Mouse (Mus musculus) limb, embryonic 12.5 days (tissue): ENCODE data around the gene Ddx49. TPM values are rescaled to one million over a fixed set of nuclear protein-coding genes. Genes with fewer than 3 reads are reported as not detected.

Experiments
- ATAC-seq: fragments of 200-750 bp; cut with Nextera tagmentation; 2 replicates; pipeline ENCODE4 v1.8.0; 2017; ENCODE audit warnings: low read depth, moderate TSS enrichment; ENCODE audit not compliant: insufficient number of reproducible peaks, insufficient read depth, low FRiP score, low TSS enrichment
- H3K27ac ChIP-seq: fragments of 300-500 bp; sonication (generic); 2 replicates; pipeline ENCODE4 v1.5.1; 2016; ENCODE audit warnings: mild to moderate bottlenecking, moderate library complexity
- H3K27me3 ChIP-seq: fragments of 300-500 bp; sonication (generic); 2 replicates; pipeline ENCODE4 v1.6.1; 2016; ENCODE audit warnings: mild to moderate bottlenecking, moderate library complexity
- H3K36me3 ChIP-seq: fragments of 300-500 bp; sonication (generic); 2 replicates; pipeline ENCODE4 v1.6.1; 2016; ENCODE audit warnings: mild to moderate bottlenecking, moderate library complexity
- H3K4me1 ChIP-seq: fragments of 300-500 bp; sonication (generic); replicated peaks from 2 replicates; pipeline ENCODE4 v1.6.1; 2016
- H3K4me2 ChIP-seq: fragments of 300-500 bp; sonication (generic); 2 replicates; pipeline ENCODE4 v1.6.1; 2016; ENCODE audit warnings: mild to moderate bottlenecking, moderate library complexity
- H3K4me3 ChIP-seq: fragments of 300-500 bp; sonication (generic); replicated peaks from 2 replicates; pipeline ENCODE4 v1.5.1; 2016; ENCODE audit warnings: mild to moderate bottlenecking
- H3K9ac ChIP-seq: fragments of 300-500 bp; sonication (generic); replicated peaks from 2 replicates; pipeline ENCODE4 v1.6.1; 2016; ENCODE audit warnings: mild to moderate bottlenecking, moderate library complexity
- H3K9me3 ChIP-seq: fragments of 300-500 bp; sonication (generic); 2 replicates; pipeline ENCODE4 v1.6.1; 2016; ENCODE audit warnings: mild to moderate bottlenecking, moderate library complexity
- WGBS: fragments of 180-500 bp; shearing (Covaris S2); methylation state at CpG from one replicate; pipeline ENCODE4 v1.1.7; 2016; 5-methylcytosine and 5-hydroxymethylcytosine counted together
- polyA plus RNA-seq: library from polyadenylated mRNA; unstranded; fragments of >200 nt; fragmentation: Nextera tagmentation; extraction: Ambion mirVana; gene quantifications from 2 replicates; pipeline ENCODE4 v1.2.1, GENCODE M21; 2016

Ddx49 gene
- polyA plus RNA-seq, 1 experiment from 2014 or later = 52.0 TPM

GRCm38 (mm10) chr8:70283136-70284077 lies 18.9 kb downstream of the Ddx49 start:
- peaks cover 12% of the 10 kb centered on the region for H3K9me3 ChIP-seq
- peak; percentile 73 for ATAC-seq
- peak overlapping the region; percentile 88 for H3K27ac ChIP-seq
- peak overlapping the region; percentile 81 for H3K4me2 ChIP-seq
- peaks cover 20% of the 10 kb centered on the region for H3K4me1 ChIP-seq
- peaks cover 40% of the 10 kb centered on the region for H3K36me3 ChIP-seq
- H3K4me3 ChIP-seq = peak overlapping the region; percentile 92
- 2% methylated on average over 55 of the region's 55 CpGs for WGBS
- H3K27me3 ChIP-seq = no peaks in the 10 kb centered on the region
- peak overlapping the region; percentile 95 for H3K9ac ChIP-seq

- Histone ChIP-seq H3K4me3 (peak within 1 kb of the TSS; percentile 92), H3K36me3 (peaks cover 33% of the 10 kb centered on the region), H3K27me3 (no peaks in the 10 kb centered on the region), H3K9me3 (peaks cover 12% of the 10 kb centered on the region), H3K4me1 (peaks cover 20% of the 10 kb centered on the region), H3K9ac (peak within 1 kb of the TSS; percentile 95), H3K4me2 (peak within 1 kb of the TSS; percentile 81), H3K27ac (peak within 1 kb of the TSS; percentile 88)
- ATAC-seq = peak; percentile 84
- under 1% methylated on average over 36 of the region's 36 CpGs for WGBS
Observed at GRCm38 (mm10) chr8:70282603-70283135, 19.6 kb downstream of the Ddx49 start, which contains the start of gene Homer3. Gene Homer3 (plus strand): TSS chr8:70282827.

- H3K4me2 ChIP-seq = no peak overlapping the region
- H3K4me3 ChIP-seq = no peak overlapping the region
- no peak for ATAC-seq
- no peak overlapping the region for H3K27ac ChIP-seq
- 0 out of 2 replicates have a peak, but pooled peaks cover 1% of the 10 kb centered on the region for H3K9me3 ChIP-seq
- H3K36me3 ChIP-seq = peaks cover 16% of the 10 kb centered on the region
- peaks cover 20% of the 10 kb centered on the region for H3K4me1 ChIP-seq
- H3K27me3 ChIP-seq = no peaks in the 10 kb centered on the region
- WGBS = 45% methylated on average over 3 of the region's 3 CpGs
- H3K9ac ChIP-seq = no peak overlapping the region
Observed at GRCm38 (mm10) chr8:70281001-70281400, 21.3 kb downstream of the Ddx49 start.

GRCm38 (mm10) chr8:70279266-70279665 lies 23.0 kb downstream of the Ddx49 start:
- H3K4me1 ChIP-seq = peaks cover 13% of the 10 kb centered on the region
- no peak for ATAC-seq
- 51% methylated on average over 8 of the region's 8 CpGs for WGBS

GRCm38 (mm10) chr8:70278175-70278574 lies 24.1 kb downstream of the Ddx49 start:
- Histone ChIP-seq H3K27ac (no peak overlapping the region), H3K27me3 (no peaks in the 10 kb centered on the region), H3K36me3 (no peaks in the 10 kb centered on the region), H3K4me2 (no peak overlapping the region), H3K4me3 (no peak overlapping the region), H3K9me3 (no peaks in the 10 kb centered on the region), H3K4me1 (peaks cover 8% of the 10 kb centered on the region), H3K9ac (no peak overlapping the region; the same call in 1 of the 2 replicates)
- no peak for ATAC-seq
- 60% methylated on average over 15 of the region's 15 CpGs for WGBS

More at GRCm38 (mm10) chr8:70279266-70279665, 23.0 kb downstream of the Ddx49 start:
- no peaks in the 10 kb centered on the region for H3K27me3 ChIP-seq
- H3K9ac ChIP-seq = no peak overlapping the region; the same call in 1 of the 2 replicates
- H3K4me2 ChIP-seq = no peak overlapping the region
- no peak overlapping the region for H3K27ac ChIP-seq
- no peak overlapping the region for H3K4me3 ChIP-seq
- H3K36me3 ChIP-seq = no peaks in the 10 kb centered on the region
- no peaks in the 10 kb centered on the region for H3K9me3 ChIP-seq

GRCm38 (mm10) chr8:70276476-70276875 lies 25.8 kb downstream of the Ddx49 start:
- no peaks in the 10 kb centered on the region for H3K9me3 ChIP-seq
- no peak overlapping the region for H3K4me2 ChIP-seq
- H3K4me1 ChIP-seq = no peaks in the 10 kb centered on the region; the same call in 1 of the 2 replicates
- WGBS = 87% methylated on average over 3 of the region's 3 CpGs
- ATAC-seq = no peak
- H3K36me3 ChIP-seq = no peaks in the 10 kb centered on the region
- no peak overlapping the region for H3K9ac ChIP-seq
- H3K4me3 ChIP-seq = no peak overlapping the region
- no peak overlapping the region for H3K27ac ChIP-seq
- no peaks in the 10 kb centered on the region for H3K27me3 ChIP-seq

- Histone ChIP-seq H3K27me3 (no peaks in the 10 kb centered on the region), H3K9ac (no peak overlapping the region), H3K4me3 (no peak overlapping the region), H3K9me3 (no peaks in the 10 kb centered on the region), H3K4me2 (no peak overlapping the region), H3K27ac (no peak overlapping the region), H3K36me3 (no peaks in the 10 kb centered on the region), H3K4me1 (no peaks in the 10 kb centered on the region; the same call in 1 of the 2 replicates)
- ATAC-seq = no peak
Observed at GRCm38 (mm10) chr8:70274350-70274749, 27.9 kb downstream of the Ddx49 start.

GRCm38 (mm10) chr8:70272949-70273348 lies 29.3 kb downstream of the Ddx49 start:
- H3K36me3 ChIP-seq = no peaks in the 10 kb centered on the region
- H3K4me2 ChIP-seq = no peak overlapping the region
- H3K4me1 ChIP-seq = no peaks in the 10 kb centered on the region; the same call in 1 of the 2 replicates
- ATAC-seq = no peak
- H3K27me3 ChIP-seq = no peaks in the 10 kb centered on the region
- no peak overlapping the region for H3K27ac ChIP-seq
- H3K4me3 ChIP-seq = no peak overlapping the region
- H3K9ac ChIP-seq = no peak overlapping the region
- no peaks in the 10 kb centered on the region for H3K9me3 ChIP-seq
- 52% methylated on average over 3 of the region's 3 CpGs for WGBS

GRCm38 (mm10) chr8:70268799-70269565 lies 33.3 kb downstream of the Ddx49 start:
- H3K4me3 ChIP-seq = no peak overlapping the region
- H3K4me2 ChIP-seq = no peak overlapping the region
- no peaks in the 10 kb centered on the region for H3K27me3 ChIP-seq
- H3K9ac ChIP-seq = no peak overlapping the region
- 55% methylated on average over 11 of the region's 11 CpGs for WGBS
- H3K4me1 ChIP-seq = no peaks in the 10 kb centered on the region
- H3K36me3 ChIP-seq = peaks cover 21% of the 10 kb centered on the region
- no peak overlapping the region for H3K27ac ChIP-seq
- H3K9me3 ChIP-seq = no peaks in the 10 kb centered on the region
- ATAC-seq = no peak

- Histone ChIP-seq H3K4me2 (no peak overlapping the region), H3K36me3 (peaks cover 28% of the 10 kb centered on the region), H3K4me1 (no peaks in the 10 kb centered on the region), H3K4me3 (no peak overlapping the region), H3K27ac (no peak overlapping the region), H3K9me3 (no peaks in the 10 kb centered on the region), H3K27me3 (no peaks in the 10 kb centered on the region), H3K9ac (no peak overlapping the region)
- ATAC-seq = no peak
- 57% methylated on average over 5 of the region's 5 CpGs for WGBS
Observed at GRCm38 (mm10) chr8:70268311-70268710, 34.0 kb downstream of the Ddx49 start.

- H3K4me1 ChIP-seq = no peaks in the 10 kb centered on the region
- H3K4me3 ChIP-seq = no peak overlapping the region
- H3K27me3 ChIP-seq = no peaks in the 10 kb centered on the region
- no peak overlapping the region for H3K4me2 ChIP-seq
- no peak for ATAC-seq
- H3K9ac ChIP-seq = no peak overlapping the region
- WGBS = 86% methylated on average over 3 of the region's 3 CpGs
- peaks cover 34% of the 10 kb centered on the region for H3K36me3 ChIP-seq
- no peak overlapping the region for H3K27ac ChIP-seq
- H3K9me3 ChIP-seq = no peaks in the 10 kb centered on the region
Observed at GRCm38 (mm10) chr8:70267674-70268073, 34.6 kb downstream of the Ddx49 start.
